Mouse (Mus musculus) cerebellum, postnatal 10 days (tissue): ENCODE measurements at regions not wholly inside any gene's neighbourhood (a gene's known extent, or its start where the extent isn't known, plus 50 kb on each side); places are given as distances from the start of the nearest gene placed in this dataset.
"Not testable (repeated sequence)": the region's sequence is repeated elsewhere in the genome, so short reads cannot be mapped to it uniquely, and the experiment has no call there.

Experiments used
- DNase-seq, 2 experiments: peaks; one replicate each; pipeline ENCODE4 v3.0.0; 2021; ENCODE audit warnings: mixed read lengths in 2 of 2

GRCm38 (mm10) chr12:40898414-40899027 is 125.4 kb upstream of the Immp2l start:
- DNase-seq = peak; percentile 77 to 88

DNA sequence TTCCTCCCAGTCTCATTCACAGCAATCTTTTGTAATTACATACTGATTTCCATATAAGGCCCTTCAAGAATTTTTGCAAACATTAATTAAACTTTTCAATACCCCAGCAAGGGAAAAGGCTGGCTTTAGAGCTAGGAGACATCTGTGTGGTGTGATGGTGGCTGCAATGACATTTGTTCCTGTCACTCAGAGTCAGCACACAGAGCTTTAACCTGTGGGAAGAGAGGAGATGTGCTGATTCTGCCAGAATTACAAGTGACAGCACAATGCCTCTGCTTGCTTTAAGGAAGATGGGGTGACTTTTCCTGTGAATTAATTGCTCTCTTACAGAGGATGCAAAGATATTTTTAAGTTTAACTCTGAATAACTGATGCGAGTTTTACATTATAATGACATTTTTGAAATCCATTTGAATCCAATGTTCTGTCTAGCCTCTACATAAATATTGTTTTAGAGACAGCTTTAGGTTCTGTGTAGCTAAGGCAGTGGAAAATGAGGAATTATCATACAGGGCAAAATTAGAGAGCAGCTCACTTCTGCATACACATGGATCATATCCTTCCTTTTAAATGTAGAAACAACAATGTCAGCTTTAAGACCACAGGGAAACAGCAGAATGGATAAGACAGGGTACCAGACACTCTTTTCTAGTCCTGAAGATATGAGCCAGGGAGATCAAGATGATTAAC is 118.1 kb upstream of the Immp2l start:
- DNase-seq = no peak

DNA sequence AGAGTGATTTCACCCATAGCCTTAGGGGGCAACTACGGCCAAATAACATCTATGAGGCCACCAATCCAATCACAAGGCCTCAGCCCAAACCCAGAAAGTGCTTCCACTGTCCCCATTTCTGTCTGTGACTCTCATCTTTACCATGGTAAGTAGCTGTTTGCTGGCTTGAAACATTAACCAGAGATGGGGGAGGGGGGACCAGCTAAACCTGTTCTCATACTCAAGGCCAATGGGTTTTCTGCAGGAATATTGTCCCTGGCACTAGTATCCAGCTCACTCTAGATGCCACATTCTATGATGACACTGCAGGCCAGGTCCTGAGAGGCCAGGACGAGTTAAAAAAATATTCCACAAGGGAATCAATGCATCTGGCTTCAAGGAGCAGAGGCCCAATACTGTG is 117.1 kb upstream of the Immp2l start:
- DNase-seq = no peak

DNA sequence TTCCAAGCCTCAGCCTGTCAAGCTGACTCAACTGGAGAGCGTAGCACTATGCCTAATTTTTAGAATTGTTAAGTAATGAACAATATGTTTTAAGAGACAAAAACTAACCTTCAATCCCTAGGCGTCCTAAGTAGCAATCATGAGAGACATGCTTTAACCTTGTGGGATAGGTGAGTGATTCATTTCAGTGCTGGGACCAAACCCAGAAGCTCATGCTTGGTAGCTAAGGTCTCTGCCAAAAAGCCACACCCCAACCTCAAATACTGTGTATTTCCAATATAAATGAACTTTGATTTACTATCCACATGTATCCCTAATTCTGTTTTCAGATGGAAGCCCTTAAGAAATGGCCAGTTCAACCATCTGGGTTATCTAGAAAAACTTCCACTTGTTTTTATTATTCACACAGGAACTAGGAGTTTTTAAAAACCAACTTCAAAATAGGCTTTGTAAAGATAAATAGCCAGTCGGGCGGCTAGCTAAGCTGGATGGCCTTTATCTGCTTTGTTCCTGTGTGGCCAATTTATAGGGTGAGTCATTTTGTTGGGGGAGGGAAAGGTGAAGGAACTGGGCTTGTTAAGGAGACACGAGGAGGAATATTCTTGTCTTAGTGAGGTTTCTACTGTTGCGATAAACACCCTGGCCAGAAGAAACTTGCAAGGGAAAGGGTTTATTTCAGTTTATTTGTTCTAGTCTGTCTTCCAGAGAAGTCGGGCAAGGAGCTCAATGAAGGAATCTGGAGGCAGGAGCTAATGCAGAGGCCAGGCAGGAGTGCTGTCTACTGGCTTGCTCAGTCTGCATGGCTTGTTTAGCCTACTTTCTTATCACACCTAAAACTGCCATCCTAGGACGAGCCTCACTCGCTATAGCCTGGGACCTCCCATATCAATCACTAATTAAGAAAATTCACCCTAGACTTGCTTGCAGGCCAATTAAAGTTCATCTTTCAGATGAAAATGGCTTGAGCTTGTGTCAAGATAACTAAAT is 114.8 kb upstream of the Immp2l start:
- DNase-seq = no peak

GRCm38 (mm10) chr12:40917486-40917885 is 106.4 kb upstream of the Immp2l start:
- no peak for DNase-seq

- DNase-seq = no peak
Observed at GRCm38 (mm10) chr12:40921988-40922387, 101.9 kb upstream of the Immp2l start.

DNA sequence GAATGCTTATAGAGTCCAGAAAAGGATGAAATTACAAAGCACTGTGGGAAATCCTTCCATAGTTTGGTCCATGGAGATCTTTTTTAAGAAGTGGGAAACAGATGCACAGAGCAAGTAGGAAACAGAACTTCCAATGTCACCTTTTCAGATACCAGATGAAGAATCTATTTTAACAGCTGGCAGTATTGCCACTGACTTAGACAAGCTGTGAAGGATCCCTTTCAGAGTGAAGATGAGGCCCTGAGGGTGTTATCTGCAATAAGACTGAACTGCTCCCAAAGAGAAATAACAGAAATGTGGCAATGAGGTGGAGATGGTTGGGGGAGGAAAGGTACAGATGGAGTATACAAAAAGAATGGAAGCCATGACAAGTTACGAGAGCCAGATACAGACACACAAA is 97.2 kb upstream of the Immp2l start:
- no peak for DNase-seq

- not testable (repeated sequence) for DNase-seq
Observed at GRCm38 (mm10) chr12:40929409-40929808, 94.5 kb upstream of the Immp2l start.

GRCm38 (mm10) chr12:40935098-40935759 is 88.7 kb upstream of the Immp2l start:
- DNase-seq = no peak

DNA sequence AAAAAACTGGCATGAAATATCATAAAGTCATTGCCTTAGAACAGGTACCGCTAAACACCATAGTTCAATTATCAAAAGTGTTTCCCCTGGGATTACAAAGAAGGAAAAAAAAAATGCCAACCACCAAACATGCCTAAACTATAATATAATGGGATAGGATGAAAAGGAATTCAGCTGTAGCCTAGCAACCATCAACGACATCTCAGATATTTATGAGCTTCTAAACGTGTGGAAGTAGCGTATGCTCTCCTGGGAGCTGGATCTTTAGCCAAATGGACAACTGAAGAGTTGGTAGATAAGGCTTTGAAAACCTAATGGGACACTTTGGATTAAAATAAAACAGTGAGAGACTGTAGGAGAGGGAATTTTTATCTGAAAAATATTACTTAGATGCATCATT is 86.9 kb upstream of the Immp2l start:
- DNase-seq = no peak

DNA sequence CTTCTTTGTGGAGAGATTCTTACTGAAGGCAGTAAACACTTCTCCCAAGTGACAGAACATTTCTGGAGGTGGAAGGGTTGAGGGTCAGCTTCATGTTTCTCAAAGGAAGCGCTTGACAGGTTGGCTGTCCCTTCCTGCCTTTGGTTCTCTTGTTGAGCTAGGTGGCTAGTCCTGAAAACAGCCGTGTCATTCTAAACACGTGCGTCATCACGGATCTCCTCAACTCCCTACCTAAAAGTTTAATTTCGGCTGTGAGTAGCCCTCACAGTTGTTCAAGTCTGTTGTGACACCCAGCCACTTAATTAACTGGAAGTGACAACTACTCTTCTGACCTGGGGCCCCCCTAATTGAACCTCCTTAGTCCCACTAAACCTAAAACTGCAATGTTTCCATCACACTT is 77.0 kb upstream of the Immp2l start:
- DNase-seq = no peak

DNA sequence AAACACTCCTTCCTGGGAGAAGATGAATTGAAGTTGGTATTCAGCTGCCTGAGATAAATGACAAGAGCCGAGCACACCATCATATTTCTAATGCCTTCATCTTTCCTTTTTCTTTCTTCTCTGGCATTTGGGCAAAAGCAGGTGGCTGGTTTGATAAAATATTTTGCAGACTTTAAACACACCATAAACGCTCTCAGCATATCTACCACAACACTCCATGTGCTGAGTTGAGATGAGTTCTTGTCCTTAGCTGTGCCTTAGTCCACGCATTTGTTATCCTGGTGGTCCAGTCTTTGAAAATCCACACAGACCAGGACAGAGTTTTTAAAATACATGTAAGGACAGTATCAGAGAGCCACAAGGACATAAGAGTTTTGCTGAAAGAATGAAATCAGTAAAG is 74.3 kb upstream of the Immp2l start:
- no peak for DNase-seq

GRCm38 (mm10) chr12:40958536-40958935 is 65.4 kb upstream of the Immp2l start:
- no peak for DNase-seq

DNA sequence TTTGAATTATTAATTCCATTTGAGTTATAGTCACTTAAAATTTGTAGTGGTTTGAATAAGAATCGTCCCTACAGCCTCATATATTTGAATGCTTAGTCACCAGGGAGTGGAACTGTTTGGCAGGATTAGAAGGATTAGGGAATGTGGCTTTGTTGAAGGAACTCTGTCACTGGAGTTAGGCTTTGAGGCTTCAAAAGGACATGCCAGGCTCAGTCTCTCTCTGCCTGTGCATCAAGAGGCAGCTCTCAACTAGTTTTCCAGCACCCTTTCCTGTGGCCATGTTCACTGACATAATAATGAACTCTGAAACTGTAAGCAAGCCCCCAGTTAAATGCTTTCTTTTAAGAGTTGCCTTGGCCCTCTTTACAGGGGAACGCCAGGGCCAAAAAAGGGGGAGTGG is 58.9 kb upstream of the Immp2l start:
- no peak for DNase-seq

DNA sequence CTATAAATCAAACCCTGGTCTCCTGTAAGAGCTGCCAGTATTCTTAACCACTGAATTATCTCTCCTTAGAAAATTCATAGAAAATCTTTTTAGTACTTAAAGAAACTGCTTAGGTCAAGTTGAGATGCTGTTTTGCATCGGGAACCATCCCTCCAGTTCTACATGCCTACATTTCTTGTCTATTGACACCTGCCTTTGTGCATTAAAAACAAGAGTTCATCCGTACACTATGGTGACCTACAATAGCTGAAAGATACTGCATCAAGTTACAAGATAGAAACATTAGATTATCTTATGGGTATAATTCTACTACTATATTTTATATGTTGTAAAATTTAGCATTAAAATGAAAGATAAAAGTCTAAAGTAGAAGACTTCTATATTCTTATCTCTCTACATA is 57.6 kb upstream of the Immp2l start:
- no peak for DNase-seq

- DNase-seq = not testable (repeated sequence)
Observed at GRCm38 (mm10) chr12:40966723-40967122, 57.2 kb upstream of the Immp2l start.

DNA sequence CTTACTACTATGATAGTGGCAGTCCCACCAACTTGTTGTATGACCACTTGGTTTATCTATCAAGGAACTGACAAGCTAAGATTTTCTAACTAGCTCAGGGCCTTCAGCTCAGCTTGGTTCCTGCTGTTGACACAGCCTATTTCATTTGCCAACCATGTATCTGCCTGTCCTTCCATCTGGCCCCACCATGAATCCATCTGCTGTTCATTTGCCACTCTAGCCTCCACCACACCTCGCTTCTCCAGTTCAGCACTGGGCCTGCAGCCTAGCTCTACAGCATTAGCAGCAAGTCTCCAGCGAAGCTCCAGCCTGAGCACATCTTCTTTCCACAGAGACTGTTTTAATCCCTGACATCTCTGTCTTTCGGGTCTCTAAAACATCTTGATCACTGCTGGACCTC is 51.0 kb upstream of the Immp2l start:
- DNase-seq = peak; percentile 79 to 88
